Mouse (Mus musculus) C2C12 (cell line): ENCODE measurements around the gene 1700042G07Rik.

Source experiments
- CTCF ChIP-seq: IDR thresholded peaks from one replicate; pipeline ENCODE4 v1.5.1; 2011; ENCODE audit not compliant: control insufficient read depth, insufficient read depth, insufficient read length
- FOSL1 ChIP-seq: IDR thresholded peaks from one replicate; pipeline ENCODE4 v1.8.0; 2011; ENCODE audit warnings: mild to moderate bottlenecking, low read length; ENCODE audit not compliant: poor library complexity, insufficient read depth, severe bottlenecking
- MAX ChIP-seq: IDR thresholded peaks from one replicate; pipeline ENCODE4 v1.6.1; 2011; ENCODE audit warnings: mild to moderate bottlenecking, control low read depth
- USF1 ChIP-seq: IDR thresholded peaks from one replicate; pipeline ENCODE4 v1.6.1; 2011; ENCODE audit warnings: low read depth, mild to moderate bottlenecking, control low read depth, moderate library complexity

GRCm38 (mm10) chr4:116159912-116160311 lies 13.3 kb upstream of the 1700042G07Rik start:
- no peak for TF ChIP-seq USF1
- no peak for TF ChIP-seq CTCF
- no peak for TF ChIP-seq MAX
- no peak for TF ChIP-seq FOSL1
